Mouse (Mus musculus) liver, embryonic 14.5 days (tissue): Measurements from ENCODE around the gene Ap1s3. TPM values are rescaled to one million over a fixed set of nuclear protein-coding genes. Genes with fewer than 3 reads are reported as not detected.

Source experiments
- ATAC-seq: fragments of 200-750 bp; cut with Nextera tagmentation; 2 replicates; pipeline ENCODE4 v1.8.0; 2017; ENCODE audit warnings: moderate number of reproducible peaks, mild to moderate bottlenecking, moderate library complexity; ENCODE audit not compliant: insufficient read depth
- DNase-seq, 3 experiments: peaks; one replicate each; pipeline ENCODE4 v3.0.0-alpha.2; 2012 to 2013; ENCODE audit warnings: low read depth in 3 of 3, low spot score in 3 of 3
- H3K27ac ChIP-seq: fragments of 300-500 bp; sonication (generic); 2 replicates; pipeline ENCODE4 v1.5.1; 2014; ENCODE audit warnings: moderate library complexity, mild to moderate bottlenecking, control low read depth, inconsistent platforms
- H3K27me3 ChIP-seq: fragments of 300-500 bp; sonication (generic); 2 replicates; pipeline ENCODE4 v1.6.1; 2014; ENCODE audit warnings: mild to moderate bottlenecking, low read length, moderate library complexity; ENCODE audit not compliant: control insufficient read depth, insufficient read depth
- H3K36me3 ChIP-seq: fragments of 300-500 bp; sonication (generic); replicated peaks from 2 replicates; pipeline ENCODE4 v1.6.1; 2014; ENCODE audit warnings: low read depth; ENCODE audit not compliant: control insufficient read depth, insufficient read depth
- H3K4me1 ChIP-seq, 2 experiments: fragments of 200-500 bp in 1 of 2; fragments of 300-500 bp in 1 of 2; sonication (generic) in 1 of 2; replicated peaks; 2 replicates each; pipeline ENCODE4 v1.6.1; 2012 to 2014; ENCODE audit warnings: antibody characterized with exemption in 1 of 2, inconsistent platforms in 1 of 2, low read length in 1 of 2; ENCODE audit not compliant: control insufficient read depth in 2 of 2, insufficient read depth in 2 of 2
- H3K4me2 ChIP-seq: fragments of 300-500 bp; sonication (generic); 2 replicates; pipeline ENCODE4 v1.6.1; 2014; ENCODE audit warnings: low read depth, mild to moderate bottlenecking, control low read depth, moderate library complexity
- H3K4me3 ChIP-seq, 2 experiments: fragments of 200-500 bp in 1 of 2; fragments of 300-500 bp in 1 of 2; sonication (generic) in 1 of 2; 2 replicates each; pipeline ENCODE4 v1.5.1; 2012 to 2014; ENCODE audit warnings: low read depth in 2 of 2, low read length in 2 of 2, mild to moderate bottlenecking in 2 of 2, control low read depth in 1 of 2, inconsistent platforms in 1 of 2, moderate library complexity in 1 of 2; ENCODE audit not compliant: insufficient read depth in 1 of 2
- H3K9ac ChIP-seq: fragments of 300-500 bp; sonication (generic); replicated peaks from 2 replicates; pipeline ENCODE4 v1.6.1; 2014; ENCODE audit warnings: mild to moderate bottlenecking, control low read depth, moderate library complexity
- H3K9me3 ChIP-seq: fragments of 300-500 bp; sonication (generic); 2 replicates; pipeline ENCODE4 v1.6.1; 2016; ENCODE audit warnings: low read length, mixed read lengths; ENCODE audit not compliant: control insufficient read depth
- CTCF ChIP-seq: IDR thresholded peaks from 2 replicates; pipeline ENCODE4 v1.5.1; 2016; ENCODE audit warnings: antibody characterized with exemption, low read depth, control low read depth
- EP300 ChIP-seq: IDR thresholded peaks from 2 replicates; pipeline ENCODE4 v1.6.1; 2016; ENCODE audit warnings: antibody characterized with exemption, low read depth
- WGBS: fragments of 180-500 bp; shearing (Covaris S2); extraction: QIAGEN DNeasy Blood & Tissue Kit; methylation state at CpG from one replicate; pipeline ENCODE4 v1.1.7; 2014; ENCODE audit not compliant: insufficient replicate concordance; 5-methylcytosine and 5-hydroxymethylcytosine counted together
- polyA plus RNA-seq, 2 experiments: library from polyadenylated mRNA; depleted of rRNA in 1 of 2; stranded (reverse) in 1 of 2; unstranded in 1 of 2; fragments of >200 nt; fragmentation: Nextera tagmentation in 1 of 2; extraction: Ambion mirVana in 1 of 2; gene quantifications; 2 replicates each; pipeline versions ENCODE4 v1.2.1 to v1.2.3; 2012 to 2014

Gene Ap1s3
- polyA plus RNA-seq, 2 experiments = 0.39 to 1.6 TPM

- H3K27ac ChIP-seq = no peak overlapping the region
- TF ChIP-seq CTCF (no peak), EP300 (0 out of 2 replicates have a peak, but pooled peaks have one; percentile 14)
- no peak for ATAC-seq
- 6% methylated on average over 1 of the region's 1 CpGs for whole genome bisulfite sequencing
- no peak overlapping the region for H3K4me2 ChIP-seq
- H3K9ac ChIP-seq = no peak overlapping the region
- H3K9me3 ChIP-seq = no peaks in the 10 kb centered on the region
- no peaks in the 10 kb centered on the region for H3K36me3 ChIP-seq
- H3K27me3 ChIP-seq = no peaks in the 10 kb centered on the region
- no peak for DNase-seq
- H3K4me3 ChIP-seq = no peak overlapping the region
- no peaks in the 10 kb centered on the region; a peak in 1 of 4 replicates for H3K4me1 ChIP-seq
Observed at GRCm38 (mm10) chr1:79687254-79687653, 15.5 kb upstream of the Ap1s3 start.

GRCm38 (mm10) chr1:79684027-79684426 is 12.3 kb upstream of the Ap1s3 start:
- Histone ChIP-seq H3K27ac (no peak overlapping the region), H3K4me2 (no peak overlapping the region), H3K9ac (no peak overlapping the region), H3K9me3 (no peaks in the 10 kb centered on the region), H3K4me3 (no peak overlapping the region), H3K27me3 (no peaks in the 10 kb centered on the region), H3K4me1 (no peaks in the 10 kb centered on the region; a peak in 1 of 4 replicates), H3K36me3 (no peaks in the 10 kb centered on the region)
- no peak for TF ChIP-seq EP300
- TF ChIP-seq CTCF = no peak
- no peak for ATAC-seq
- DNase-seq = no peak

GRCm38 (mm10) chr1:79682936-79683335 is 11.2 kb upstream of the Ap1s3 start:
- 12% methylated on average over 5 of the region's 5 CpGs for WGBS
- no peak for DNase-seq

GRCm38 (mm10) chr1:79680777-79681176 is 9.0 kb upstream of the Ap1s3 start:
- Histone ChIP-seq H3K9me3 (no peaks in the 10 kb centered on the region), H3K4me3 (no peak overlapping the region), H3K27me3 (no peaks in the 10 kb centered on the region), H3K36me3 (no peaks in the 10 kb centered on the region), H3K27ac (no peak overlapping the region), H3K9ac (no peak overlapping the region), H3K4me2 (no peak overlapping the region), H3K4me1 (no peaks in the 10 kb centered on the region)
- ATAC-seq (no peak), DNase-seq (no peak)
- WGBS = 72% methylated on average over 3 of the region's 3 CpGs
- TF ChIP-seq CTCF (no peak), EP300 (no peak)

More at GRCm38 (mm10) chr1:79682936-79683335, 11.2 kb upstream of the Ap1s3 start:
- Histone ChIP-seq H3K4me1 (no peaks in the 10 kb centered on the region; a peak in 1 of 4 replicates), H3K9me3 (no peaks in the 10 kb centered on the region), H3K27me3 (no peaks in the 10 kb centered on the region), H3K4me3 (no peak overlapping the region), H3K36me3 (no peaks in the 10 kb centered on the region), H3K4me2 (no peak overlapping the region), H3K27ac (no peak overlapping the region), H3K9ac (no peak overlapping the region)
- ATAC-seq = no peak
- peak; percentile 29; the same call in 1 of the 2 replicates for TF ChIP-seq CTCF
- no peak for TF ChIP-seq EP300

- H3K36me3 ChIP-seq = no peaks in the 10 kb centered on the region
- 62% methylated on average over 8 of the region's 8 CpGs for WGBS
- H3K4me3 ChIP-seq = no peak overlapping the region
- TF ChIP-seq EP300 (no peak), CTCF (no peak)
- H3K27me3 ChIP-seq = peaks cover 3% of the 10 kb centered on the region; the same call in 1 of the 2 replicates
- H3K9ac ChIP-seq = no peak overlapping the region
- H3K27ac ChIP-seq = no peak overlapping the region
- H3K4me2 ChIP-seq = no peak overlapping the region
- ATAC-seq (no peak), DNase-seq (no peak)
- H3K4me1 ChIP-seq = no peaks in the 10 kb centered on the region
- H3K9me3 ChIP-seq = no peaks in the 10 kb centered on the region
Observed at GRCm38 (mm10) chr1:79678117-79678684, 6.4 kb upstream of the Ap1s3 start.
